Mouse (Mus musculus) adipocyte (in vitro differentiated cells): ENCODE measurements around the gene Olfr1154.

Source experiments
- DNase-seq: peaks from one replicate; pipeline ENCODE4 v3.0.0-alpha.2; 2016; ENCODE audit warnings: low spot score

The Olfr1154 gene

DNA sequence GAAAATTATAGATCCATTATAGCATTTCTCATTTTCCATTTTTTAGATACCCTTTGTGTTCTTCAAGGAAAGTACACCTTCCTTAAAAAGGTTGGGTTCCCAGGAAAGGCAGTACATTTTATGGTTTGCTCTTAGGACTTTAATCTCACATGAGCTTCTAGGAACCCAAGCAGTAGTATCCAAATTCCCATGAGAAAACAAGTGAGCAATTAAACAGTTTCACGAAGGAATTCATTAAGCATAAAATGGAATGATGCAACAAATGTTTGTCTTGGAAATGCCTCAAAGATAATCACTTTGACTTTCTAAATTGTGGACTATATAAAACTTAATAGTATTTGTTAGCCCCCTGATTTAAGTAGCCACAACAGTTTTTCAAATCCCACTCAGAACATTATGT is at the start of gene Olfr1154:
TSS of gene Olfr1154 (minus strand) at position 101 of the 400 bp plus-strand sequence.
- DNase-seq = no peak

DNA sequence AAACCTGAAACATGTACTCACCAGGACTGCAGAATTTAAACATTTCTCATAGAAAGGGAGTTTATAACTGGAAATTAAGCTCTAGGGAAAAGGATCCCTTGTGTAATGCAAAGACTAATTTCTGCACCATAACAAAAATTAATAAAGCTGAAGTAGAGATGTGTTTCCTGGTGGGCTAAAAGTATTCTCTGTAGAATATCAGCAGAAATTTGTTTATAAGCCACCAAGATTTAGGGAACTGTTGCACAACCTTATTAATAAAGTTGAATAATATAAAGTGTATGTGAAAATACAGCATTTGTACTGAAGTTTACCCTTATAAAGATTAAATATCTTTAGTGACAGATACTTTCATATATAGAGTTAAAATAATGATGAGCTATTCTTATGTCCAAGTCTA is 48.0 kb upstream of the Olfr1154 start, which contains the start of gene Olfr1156:
TSS of gene Olfr1156 (minus strand) at position 101 of the 400 bp plus-strand sequence.
- DNase-seq = no peak

DNA sequence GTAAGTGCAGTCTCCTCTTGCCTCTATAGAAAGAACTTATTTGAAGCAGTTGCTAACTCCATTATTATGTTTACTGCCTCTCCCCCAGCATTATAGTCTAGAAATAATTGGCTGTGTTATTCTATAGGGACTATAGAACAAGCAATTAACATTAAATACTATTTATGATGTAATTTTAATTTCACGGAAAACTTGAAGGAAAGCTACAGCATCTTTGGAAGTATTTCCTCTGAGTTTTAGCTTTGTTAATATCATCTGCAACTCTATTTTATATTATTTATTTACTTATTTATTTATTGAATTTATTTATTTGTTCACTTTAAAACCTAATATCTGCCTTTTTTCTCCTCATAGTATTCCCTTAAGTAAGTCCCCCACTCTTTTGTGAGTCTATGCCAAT is 40.1 kb upstream of the Olfr1154 start, which contains the start of gene Olfr1155:
TSS of gene Olfr1155 (minus strand) at position 101 of the 400 bp plus-strand sequence.
- DNase-seq = no peak

DNA sequence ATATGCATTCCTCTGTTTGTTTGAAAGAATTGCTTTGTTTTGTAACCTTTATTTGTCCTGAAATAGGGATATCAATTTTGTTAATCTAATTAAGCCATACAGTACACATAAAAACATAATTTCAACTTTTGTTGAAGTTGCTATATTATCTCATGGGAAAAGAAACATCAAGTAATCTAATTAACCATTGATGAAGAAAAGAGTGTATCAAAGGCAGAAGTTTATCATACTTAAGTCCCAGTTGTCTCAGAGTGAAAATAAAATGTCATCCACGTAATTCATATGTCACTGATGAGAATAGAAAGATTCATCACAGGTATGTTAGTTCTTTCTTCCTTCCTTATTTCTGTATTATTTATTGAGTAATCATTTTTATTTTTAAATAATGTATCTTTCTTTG is 10.3 kb downstream of the Olfr1154 start, which contains the start of gene Olfr1153:
TSS of gene Olfr1153 (plus strand) at position 301 of the 400 bp plus-strand sequence.
- DNase-seq = no peak

DNA sequence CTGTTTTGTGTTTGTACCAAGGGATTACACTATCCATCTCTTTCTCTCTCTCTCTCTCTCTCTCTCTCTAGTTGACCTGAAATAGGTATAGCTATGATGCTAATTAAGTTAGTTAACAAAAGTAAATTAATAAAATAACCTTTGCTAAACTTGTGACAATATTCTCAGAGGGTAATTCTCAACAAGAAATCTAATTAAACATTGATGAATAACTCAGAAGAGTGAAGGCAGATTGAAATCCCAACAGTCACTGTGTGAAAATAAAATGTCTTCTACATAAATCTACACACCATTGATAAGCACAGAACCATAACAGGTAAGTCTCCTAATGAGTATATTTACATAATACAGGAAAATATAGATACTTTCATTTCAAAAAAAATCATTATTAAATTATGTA is 38.8 kb downstream of the Olfr1154 start, which contains the start of gene Olfr1152:
TSS of gene Olfr1152 (plus strand) at position 301 of the 400 bp plus-strand sequence.
- DNase-seq = no peak

DNA sequence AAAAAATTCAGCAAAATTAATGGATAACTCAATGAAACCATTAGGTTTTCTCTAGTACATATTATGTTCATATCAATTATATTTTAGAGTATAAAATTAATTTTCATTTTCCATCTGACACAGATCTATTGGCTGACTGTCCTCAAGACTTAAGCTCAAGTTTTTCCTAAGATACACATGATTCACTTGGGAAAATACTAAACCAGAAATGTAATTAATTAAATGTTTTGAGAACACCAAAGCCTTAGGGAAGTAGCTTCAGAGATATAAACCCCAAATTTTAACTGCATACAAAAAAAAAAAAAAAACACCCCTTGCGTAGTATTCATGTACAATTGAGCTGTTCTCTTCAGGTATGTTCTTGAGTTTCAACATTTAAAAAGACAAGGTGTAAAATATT is 49.4 kb downstream of the Olfr1154 start, which contains the start of gene Olfr1151:
TSS of gene Olfr1151 (plus strand) at position 301 of the 400 bp plus-strand sequence.
- DNase-seq = no peak
